Mouse (Mus musculus): ENCODE data around the gene Dkk3.

Gene Dkk3

GRCm38 (mm10) chr7:112158942-112159341 lies at the start of gene Dkk3:
TSS of gene Dkk3 (minus strand) at chr7:112159057.
- DNase-seq = peak; percentile 73

DNA sequence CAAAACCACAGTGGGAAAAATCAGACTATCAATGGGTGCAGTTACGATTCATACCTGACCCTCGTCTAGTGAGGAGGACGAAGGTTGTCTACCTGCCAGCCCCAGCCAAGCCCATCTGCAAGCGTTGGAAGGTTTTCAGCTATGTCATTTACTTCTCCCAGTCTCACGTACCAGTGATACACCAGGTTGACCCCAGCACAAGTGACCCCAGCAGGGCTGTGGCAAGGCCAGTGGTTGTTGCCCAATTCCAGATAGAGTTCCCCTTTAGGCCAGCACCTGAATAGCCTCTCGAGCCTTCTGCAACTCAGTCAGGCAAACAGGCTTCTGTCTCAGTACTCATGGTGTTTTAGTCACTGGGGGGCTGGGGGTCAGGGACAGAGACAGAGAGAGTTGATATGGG lies 48.9 kb upstream of the Dkk3 start:
- DNase-seq = no peak

GRCm38 (mm10) chr7:112205513-112205912 lies 46.7 kb upstream of the Dkk3 start:
- no peak for DNase-seq

- no peak for DNase-seq
Measured at GRCm38 (mm10) chr7:112204380-112204963, 45.6 kb upstream of the Dkk3 start.

DNA sequence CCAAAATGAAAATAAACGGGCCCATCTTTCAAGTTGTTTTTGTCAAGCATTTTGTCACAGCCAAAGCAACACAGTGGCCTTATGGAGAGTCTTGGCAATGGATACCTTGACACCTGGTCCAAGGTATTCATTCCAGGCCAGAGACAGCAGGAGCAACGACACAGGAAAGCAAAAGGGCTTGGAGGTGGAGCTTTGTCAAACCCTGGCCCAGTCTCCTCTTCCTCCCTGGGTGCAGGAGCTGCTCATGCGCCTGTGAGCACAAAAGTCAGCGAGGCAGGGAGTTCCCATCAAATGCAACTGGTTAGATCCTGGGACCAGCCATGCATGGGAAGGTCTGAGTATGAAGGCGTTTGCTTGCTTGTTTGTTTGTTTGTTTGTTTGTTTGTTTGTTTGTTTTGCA lies 45.1 kb upstream of the Dkk3 start:
- no peak for DNase-seq

DNA sequence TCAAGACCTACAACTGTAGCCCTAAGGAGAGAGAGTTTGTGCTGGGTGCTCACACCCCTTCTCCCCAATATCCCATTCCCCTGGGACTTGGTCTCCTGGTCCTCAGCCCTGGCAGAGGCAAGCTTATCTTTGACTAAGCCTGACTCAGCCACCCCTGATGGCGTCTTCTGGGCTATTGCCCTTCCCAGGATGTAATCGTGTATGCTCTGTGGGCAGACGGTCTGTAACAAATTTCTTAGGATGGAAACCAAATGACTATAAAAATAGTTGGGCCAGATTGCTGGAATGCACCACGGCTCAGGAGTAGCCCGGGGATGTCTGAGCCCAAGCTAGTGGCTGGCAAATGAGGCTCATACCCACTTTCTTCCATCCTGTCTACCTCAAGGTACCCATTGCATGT lies 44.0 kb upstream of the Dkk3 start:
- DNase-seq = no peak

DNA sequence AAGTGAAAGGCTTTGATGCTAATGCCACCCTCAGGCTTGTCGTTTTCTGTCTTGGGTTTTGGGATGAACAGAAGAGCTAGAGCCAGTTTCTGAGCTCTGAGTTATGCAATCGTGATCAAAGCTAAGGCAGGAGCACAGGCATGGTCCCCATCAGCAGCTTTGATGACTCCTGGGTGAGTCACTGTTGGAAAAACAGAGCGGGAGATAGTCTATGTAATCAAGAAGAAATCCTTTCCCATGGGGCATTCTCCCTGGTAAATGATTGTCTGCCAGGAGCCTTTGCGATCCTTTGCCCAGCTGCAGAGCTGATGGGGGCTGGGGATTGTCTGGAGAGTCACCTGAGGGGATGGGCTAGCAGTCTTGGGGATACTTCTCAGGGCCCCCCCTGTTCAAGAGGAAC lies 43.3 kb upstream of the Dkk3 start:
- peak; percentile 39 for DNase-seq

DNA sequence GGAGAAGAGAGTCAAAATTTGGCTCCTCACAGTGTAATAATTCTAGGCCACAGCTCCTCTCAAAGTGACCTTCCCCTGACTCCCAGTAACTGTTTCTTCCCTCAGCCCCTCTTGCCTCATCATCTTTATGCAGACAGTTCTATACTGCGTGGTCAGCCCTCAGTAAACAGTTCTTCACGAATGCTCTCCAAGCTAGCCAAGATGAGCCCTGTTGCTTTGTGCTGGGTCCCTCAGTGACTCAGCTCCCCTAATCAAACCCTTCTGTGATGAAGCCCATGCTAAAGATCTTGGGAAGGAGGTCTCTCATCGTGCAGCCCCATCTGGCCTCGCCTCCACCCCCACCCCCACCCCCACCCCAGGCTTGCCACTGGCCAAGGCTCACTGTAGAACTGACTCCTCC lies 41.9 kb upstream of the Dkk3 start:
- no peak for DNase-seq

- DNase-seq = no peak
Measured at GRCm38 (mm10) chr7:112199343-112199742, 40.5 kb upstream of the Dkk3 start.

DNA sequence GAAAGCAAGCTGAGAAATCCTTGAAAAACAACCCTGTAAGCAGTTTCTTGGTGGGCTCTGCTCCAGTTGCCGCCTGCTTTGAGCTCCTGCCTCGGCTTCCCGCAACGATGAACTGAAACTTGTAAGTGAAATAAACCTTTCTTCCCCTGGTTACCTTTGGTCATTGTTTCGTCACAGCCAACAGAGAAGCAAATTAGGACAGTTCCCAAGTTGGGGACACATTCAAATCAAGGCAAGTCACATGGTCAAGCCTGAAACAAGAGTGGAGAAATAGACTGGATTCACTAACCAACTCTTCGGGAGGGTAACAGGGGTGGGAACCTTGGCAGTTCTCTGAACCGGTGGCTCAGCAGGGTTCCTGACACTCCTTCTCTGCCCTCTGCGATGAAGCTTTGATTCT lies 38.6 kb upstream of the Dkk3 start:
- DNase-seq = no peak

DNA sequence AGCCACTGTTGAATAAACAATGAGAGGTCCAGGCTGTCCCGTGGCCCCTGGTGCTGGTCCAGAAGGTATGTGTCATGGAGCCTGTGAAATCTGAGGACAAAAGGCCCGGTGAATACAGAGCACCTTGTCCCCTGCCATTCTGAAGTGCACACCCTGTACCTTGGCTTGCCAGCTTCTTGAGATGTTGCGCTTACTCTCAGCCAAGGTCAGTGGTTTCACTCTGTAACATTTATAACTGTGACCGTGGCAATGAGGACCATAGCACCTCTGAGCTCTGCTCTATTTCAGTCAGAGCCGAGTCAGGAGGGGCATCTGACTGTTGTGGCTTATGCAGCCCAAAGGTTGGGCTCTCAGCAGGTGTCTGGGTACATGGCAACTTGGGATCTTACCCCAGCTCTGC lies 35.4 kb upstream of the Dkk3 start:
- DNase-seq = no peak

- DNase-seq = no peak
Measured at GRCm38 (mm10) chr7:112192778-112193177, 33.9 kb upstream of the Dkk3 start.

- no peak for DNase-seq
Measured at GRCm38 (mm10) chr7:112192237-112192636, 33.4 kb upstream of the Dkk3 start.

GRCm38 (mm10) chr7:112187536-112188459 lies 28.9 kb upstream of the Dkk3 start:
- DNase-seq = no peak

- no peak for DNase-seq
Measured at GRCm38 (mm10) chr7:112186871-112187270, 28.0 kb upstream of the Dkk3 start.

DNA sequence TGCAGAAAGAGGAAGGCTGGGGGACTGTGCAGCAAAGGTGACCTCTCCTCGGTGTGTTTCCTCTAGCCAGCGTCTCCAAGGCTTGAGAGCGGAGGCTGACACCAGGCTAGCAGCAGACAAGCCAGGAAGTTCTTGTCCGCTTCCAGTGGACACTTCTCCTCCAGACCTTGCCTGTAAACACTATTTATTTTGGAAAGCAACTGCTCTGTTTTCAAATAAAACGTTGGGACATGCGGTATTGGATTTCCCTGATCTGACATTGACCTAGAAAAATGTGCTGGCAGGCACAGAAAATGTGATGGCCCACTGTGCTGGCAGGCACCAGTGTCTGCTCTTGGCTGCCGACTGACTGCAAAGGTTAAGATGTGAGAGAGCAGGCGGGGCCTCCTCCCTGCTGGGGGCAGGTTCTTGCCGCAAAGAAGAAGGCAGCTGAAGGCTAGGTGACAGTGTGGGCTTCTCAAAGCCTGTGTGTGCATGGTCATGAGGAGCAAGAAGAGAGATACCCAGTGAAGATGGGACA lies 26.4 kb upstream of the Dkk3 start:
- DNase-seq = peak; percentile 58

GRCm38 (mm10) chr7:112184519-112185225 lies 25.8 kb upstream of the Dkk3 start:
- DNase-seq = no peak

- DNase-seq = peak; percentile 91
Measured at GRCm38 (mm10) chr7:112183258-112183841, 24.5 kb upstream of the Dkk3 start.

DNA sequence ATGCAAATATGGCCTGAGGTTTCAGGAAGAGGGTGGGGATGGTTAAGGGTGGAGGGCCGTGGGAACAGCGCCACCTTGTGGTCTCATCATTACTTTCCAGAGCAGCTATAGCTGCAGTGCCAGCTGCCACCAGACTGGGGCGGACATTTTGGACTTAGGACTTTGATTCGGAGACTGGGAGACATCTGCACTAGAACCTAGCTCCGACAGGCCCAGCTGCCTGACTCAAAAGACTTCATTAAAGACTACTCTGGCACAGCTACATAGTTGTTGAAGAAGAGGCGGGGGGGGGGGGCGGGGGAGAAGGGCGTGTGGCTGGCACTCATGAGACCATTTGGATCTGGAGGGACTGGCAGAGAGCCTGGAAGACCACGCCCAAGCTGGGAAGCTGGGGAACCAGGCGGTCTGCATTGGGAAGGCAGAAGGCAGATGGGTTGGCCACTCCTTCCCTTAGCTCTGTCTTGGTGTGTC lies 21.4 kb upstream of the Dkk3 start:
- DNase-seq = peak; percentile 89

GRCm38 (mm10) chr7:112176627-112177026 lies 17.8 kb upstream of the Dkk3 start:
- DNase-seq = no peak

GRCm38 (mm10) chr7:112172669-112173068 lies 13.8 kb upstream of the Dkk3 start:
- no peak for DNase-seq

DNA sequence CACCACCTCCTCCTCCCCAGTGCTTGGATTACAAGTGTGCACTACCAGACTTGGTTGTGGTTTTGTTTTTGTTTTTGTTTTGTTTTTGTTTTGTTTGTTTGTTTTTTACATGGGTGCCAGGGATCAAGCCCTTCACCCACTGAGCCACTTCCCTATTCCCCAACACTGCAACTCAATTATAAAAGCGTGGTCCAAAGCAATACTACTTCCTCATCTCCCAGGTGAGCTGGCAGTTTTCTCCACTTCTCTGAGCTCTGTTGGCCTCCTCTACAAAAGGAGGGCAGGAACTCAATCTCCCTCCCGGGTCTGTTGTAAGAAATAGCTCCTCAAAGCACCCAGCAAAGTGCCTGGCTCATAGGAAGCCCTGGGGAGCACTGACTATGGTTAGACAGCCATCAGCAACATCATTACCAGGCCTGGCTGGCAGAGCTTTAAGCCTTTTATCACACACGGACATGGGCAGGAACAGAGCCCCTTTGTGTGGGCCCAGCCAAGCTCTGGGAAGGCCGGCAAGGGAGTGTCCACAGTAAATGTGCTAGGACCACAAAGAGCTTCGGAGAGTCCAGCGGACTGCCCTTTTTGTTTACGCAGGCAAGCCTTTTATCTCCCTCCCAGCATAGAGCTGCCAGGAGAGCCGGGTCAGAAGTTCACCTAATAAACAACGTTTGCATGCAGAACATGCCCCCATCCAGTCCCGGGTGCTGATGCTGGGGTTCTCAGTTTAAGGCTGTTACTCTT lies 11.3 kb upstream of the Dkk3 start:
- no peak for DNase-seq
